Mouse (Mus musculus) kidney, postnatal 10 days (tissue): Measurements from ENCODE around the gene Gpc4.

Experiments used
- DNase-seq: peaks from one replicate; pipeline ENCODE4 v3.0.0; 2021; ENCODE audit warnings: mixed read lengths

Gpc4 gene

GRCm38 (mm10) chrX:52164738-52165554 lies at the start of gene Gpc4:
Gene Gpc4, minus strand, starts transcription at chrX:52165252.
- DNase-seq: peak; percentile 88

GRCm38 (mm10) chrX:52212846-52213245 lies 47.8 kb upstream of the Gpc4 start:
- DNase-seq: peak; percentile 15

- DNase-seq: peak; percentile 9
Observed at GRCm38 (mm10) chrX:52199836-52200235, 34.8 kb upstream of the Gpc4 start.

GRCm38 (mm10) chrX:52193311-52193968 lies 28.4 kb upstream of the Gpc4 start:
- peak; percentile 38 for DNase-seq

GRCm38 (mm10) chrX:52189094-52189493 lies 24.0 kb upstream of the Gpc4 start:
- no peak for DNase-seq

GRCm38 (mm10) chrX:52183551-52184442 lies 18.7 kb upstream of the Gpc4 start:
- no peak for DNase-seq

- DNase-seq: no peak
Observed at GRCm38 (mm10) chrX:52181401-52181800, 16.3 kb upstream of the Gpc4 start.

- DNase-seq: no peak
Observed at GRCm38 (mm10) chrX:52177067-52177466, 12.0 kb upstream of the Gpc4 start.

- DNase-seq: no peak
Observed at GRCm38 (mm10) chrX:52167519-52168244, 2.6 kb upstream of the Gpc4 start.

- no peak for DNase-seq
Observed at GRCm38 (mm10) chrX:52165555-52165938, 495 bp upstream of the Gpc4 start.

- DNase-seq: peak; percentile 44
Observed at GRCm38 (mm10) chrX:52164134-52164737, 816 bp downstream of the Gpc4 start.

GRCm38 (mm10) chrX:52163418-52164133 lies 1.5 kb downstream of the Gpc4 start:
- DNase-seq: peak; percentile 25

- no peak for DNase-seq
Observed at GRCm38 (mm10) chrX:52162756-52163155, 2.3 kb downstream of the Gpc4 start.

GRCm38 (mm10) chrX:52162206-52162605 lies 2.8 kb downstream of the Gpc4 start:
- no peak for DNase-seq

GRCm38 (mm10) chrX:52159621-52160020 lies 5.4 kb downstream of the Gpc4 start:
- DNase-seq: no peak

GRCm38 (mm10) chrX:52155408-52155953 lies 9.6 kb downstream of the Gpc4 start:
- no peak for DNase-seq

GRCm38 (mm10) chrX:52154821-52155220 lies 10.2 kb downstream of the Gpc4 start:
- no peak for DNase-seq

- DNase-seq: peak; percentile 27
Observed at GRCm38 (mm10) chrX:52153451-52153850, 11.6 kb downstream of the Gpc4 start.

- peak; percentile 33 for DNase-seq
Observed at GRCm38 (mm10) chrX:52152961-52153360, 12.1 kb downstream of the Gpc4 start.

- DNase-seq: no peak
Observed at GRCm38 (mm10) chrX:52151555-52151954, 13.5 kb downstream of the Gpc4 start.

- DNase-seq: peak; percentile 43
Observed at GRCm38 (mm10) chrX:52151100-52151499, 14.0 kb downstream of the Gpc4 start.
